Mouse (Mus musculus) spleen, adult 2 months (tissue): ENCODE measurements around the gene Adal.

Experiments
- CTCF ChIP-seq: fragments of 200-500 bp; IDR thresholded peaks from 2 replicates; pipeline ENCODE4 v1.5.1; 2011; ENCODE audit warnings: mild to moderate bottlenecking, inconsistent platforms; ENCODE audit not compliant: insufficient read depth, insufficient read length, insufficient replicate concordance; ENCODE audit errors: extremely low read depth
- POLR2A ChIP-seq: fragments of 200-500 bp; IDR thresholded peaks from 2 replicates; pipeline ENCODE4 v1.6.1; 2011; ENCODE audit warnings: low read depth, low read length, inconsistent platforms

DNA sequence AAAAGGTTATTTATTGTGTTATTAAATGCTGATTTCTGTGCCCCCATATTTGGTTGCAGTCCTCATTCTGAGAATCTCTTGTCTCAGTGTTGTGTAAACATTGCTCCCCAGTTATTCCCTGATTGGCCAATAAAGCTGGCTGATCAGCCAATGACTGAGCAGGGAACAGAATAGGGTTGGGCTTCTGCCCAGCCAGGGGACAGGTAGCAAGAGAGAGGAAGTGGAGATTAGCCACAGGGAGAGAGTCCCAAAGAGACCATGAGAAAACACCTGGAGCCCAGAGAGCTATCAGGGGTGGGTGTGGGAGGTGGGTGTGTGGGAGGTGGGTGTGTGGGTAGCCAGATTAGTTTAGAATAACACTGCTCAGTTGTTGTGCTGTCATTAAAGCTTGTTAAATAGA, 34.3 kb upstream of the Adal start:
- no peak for TF ChIP-seq CTCF
- TF ChIP-seq POLR2A: no peak
